Mouse (Mus musculus): ENCODE data around the gene Smok2b.
"Not testable (repeated sequence)": the region's sequence is repeated elsewhere in the genome, so short reads cannot be mapped to it uniquely, and the experiment has no call there.

Gene Smok2b

GRCm38 (mm10) chr17:13240807-13241727 is 11.0 kb downstream of the Smok2b start:
- DNase-seq (ENCODE audit: low read depth, low spot score) = not testable (repeated sequence)

GRCm38 (mm10) chr17:13254786-13255185 is 24.7 kb downstream of the Smok2b start:
- not testable (repeated sequence) for DNase-seq (ENCODE audit: low read depth, low spot score)

All from mesoderm, embryonic 11.5 days (tissue).